Mouse (Mus musculus) R1 (cell line): ENCODE measurements at regions not wholly inside any gene's neighbourhood (a gene's known extent, or its start where the extent isn't known, plus 50 kb on each side); places are given as distances from the start of the nearest gene placed in this dataset.
"Not testable (repeated sequence)": the region's sequence is repeated elsewhere in the genome, so short reads cannot be mapped to it uniquely, and the experiment has no call there.

Experiments
- DNase-seq: peaks from one replicate; pipeline ENCODE4 v3.0.0-alpha.2; 2018; ENCODE audit warnings: low read depth, low spot score

DNA sequence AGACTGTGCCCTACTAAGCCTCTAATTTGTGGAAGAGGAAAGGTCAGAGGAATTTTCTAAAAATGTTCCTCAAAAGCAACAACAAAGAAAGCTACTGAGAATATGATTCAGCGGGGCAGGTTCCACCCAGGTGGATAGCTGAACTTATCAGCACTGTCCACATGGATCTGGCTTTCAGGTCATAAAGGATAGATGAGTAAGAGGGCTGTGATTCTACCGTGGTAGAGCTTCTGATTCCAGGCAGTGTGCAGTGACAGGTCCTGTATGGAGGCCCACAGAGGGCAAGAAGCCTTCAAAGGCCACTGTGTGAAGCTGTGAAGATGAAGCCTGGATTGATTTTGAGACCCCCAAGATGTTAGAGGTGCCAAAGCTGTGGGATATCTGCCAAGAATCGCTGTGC is 51.8 kb downstream of the Teddm3 start:
- not testable (repeated sequence) for DNase-seq

DNA sequence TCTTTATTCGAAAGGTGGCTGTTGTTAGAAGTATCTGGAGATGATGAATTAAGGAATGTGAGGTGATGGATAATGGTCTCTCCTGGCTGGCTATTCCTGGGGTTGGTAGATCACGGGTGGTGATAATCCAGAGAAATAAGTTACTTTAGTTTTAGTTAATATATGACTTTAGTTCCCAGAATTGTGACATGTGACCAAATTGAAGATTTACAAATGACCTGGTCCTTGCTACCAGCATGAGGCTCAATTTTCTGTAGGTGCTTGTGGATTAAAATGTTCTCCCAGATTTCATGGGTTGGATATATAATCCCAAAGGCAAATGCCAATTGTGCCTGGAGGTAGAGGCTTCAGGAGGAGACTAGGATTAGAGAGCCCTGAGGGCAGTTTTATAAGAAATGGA is 53.7 kb downstream of the Teddm3 start:
- DNase-seq, result not testable (repeated sequence)

DNA sequence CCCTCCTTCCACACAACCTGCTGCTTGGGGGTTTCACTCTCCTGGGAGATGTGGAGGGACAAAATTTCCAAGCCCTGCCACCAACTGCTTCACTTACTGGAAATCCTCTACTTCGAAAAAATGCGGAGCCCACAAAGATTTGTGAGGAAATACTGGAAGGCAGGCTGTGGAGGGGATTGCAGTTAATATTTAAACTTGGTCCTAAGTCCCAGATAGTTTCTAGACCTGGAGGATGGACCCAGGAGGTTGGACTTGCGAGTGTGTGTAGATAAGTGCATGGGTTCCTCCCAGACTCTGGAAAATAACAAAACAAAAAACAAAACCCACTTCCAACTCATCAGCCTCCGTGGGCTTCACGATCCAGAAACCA is 79.0 kb downstream of the Teddm3 start:
- no peak for DNase-seq

DNA sequence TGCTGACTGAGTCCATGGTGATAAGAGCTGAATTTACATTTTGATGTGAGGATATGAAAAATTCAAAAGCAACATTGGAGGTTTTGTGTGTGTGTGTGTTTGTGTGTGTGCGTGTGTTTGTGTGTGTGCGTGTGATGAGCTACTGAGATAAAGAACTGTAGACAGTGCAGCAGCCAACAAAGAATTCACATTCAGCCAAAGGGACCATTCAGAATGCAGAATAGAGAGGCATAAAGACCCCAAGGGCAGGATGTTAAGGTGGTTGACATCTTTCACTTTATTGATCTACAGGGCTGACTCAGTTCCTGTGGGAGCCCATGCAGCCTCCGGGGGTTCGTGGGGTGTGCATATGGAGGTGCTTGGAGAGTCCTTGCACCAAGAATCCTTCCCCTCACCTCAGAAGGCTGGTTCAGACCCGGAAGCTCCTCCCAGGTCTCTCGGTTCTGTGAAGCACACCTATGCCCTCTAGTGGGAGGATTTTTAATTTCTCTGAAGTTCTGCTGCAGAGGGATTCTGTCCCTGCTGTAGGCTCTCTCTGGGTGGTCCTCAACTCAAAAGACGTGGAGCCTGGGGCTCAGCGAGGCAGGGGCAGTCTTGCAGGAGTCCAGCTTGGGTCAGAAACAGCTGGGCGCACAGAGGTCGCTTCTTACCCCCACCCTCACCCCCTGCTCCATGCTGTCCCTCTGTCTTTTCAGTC is 79.6 kb downstream of the Teddm3 start:
- DNase-seq, result not testable (repeated sequence)

DNA sequence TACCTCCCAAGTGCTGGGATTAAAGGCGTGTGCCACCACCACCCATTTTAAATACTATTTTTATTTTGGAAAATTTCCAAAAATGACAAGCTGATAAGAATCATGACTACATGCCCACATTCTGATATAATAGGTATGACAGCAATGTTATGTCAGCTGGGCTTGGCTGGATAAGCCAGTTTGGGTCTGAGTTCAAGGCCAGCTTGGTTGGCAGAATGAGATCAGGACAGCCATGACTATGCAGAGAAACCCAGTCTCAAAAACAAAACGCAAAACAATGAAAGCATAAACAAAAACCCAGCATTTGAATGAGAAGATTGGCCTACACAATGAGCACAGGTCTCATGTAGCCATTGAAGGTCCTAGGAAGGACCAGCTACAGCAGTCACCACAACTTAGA is 93.6 kb downstream of the Teddm3 start:
- DNase-seq, result no peak

DNA sequence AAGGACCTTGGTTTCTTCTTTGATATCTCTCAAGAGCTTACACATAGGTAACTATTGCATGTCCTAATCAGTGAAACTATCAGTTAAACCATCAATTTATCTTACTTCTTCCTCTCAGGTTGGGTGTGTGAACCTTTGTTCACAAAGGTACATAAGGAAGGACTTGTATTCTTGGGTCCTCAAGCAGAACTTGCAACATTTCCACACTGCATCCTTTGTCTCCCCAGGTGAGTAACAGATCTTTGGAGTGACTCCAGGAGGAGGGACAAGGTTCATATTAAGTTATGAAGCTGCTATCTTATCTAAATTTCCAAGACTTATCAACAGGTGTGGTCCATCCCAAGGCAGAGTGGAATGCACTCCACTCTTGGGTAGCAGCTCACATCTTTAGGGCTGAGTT is 99.0 kb downstream of the Teddm3 start:
- DNase-seq, result no peak

DNA sequence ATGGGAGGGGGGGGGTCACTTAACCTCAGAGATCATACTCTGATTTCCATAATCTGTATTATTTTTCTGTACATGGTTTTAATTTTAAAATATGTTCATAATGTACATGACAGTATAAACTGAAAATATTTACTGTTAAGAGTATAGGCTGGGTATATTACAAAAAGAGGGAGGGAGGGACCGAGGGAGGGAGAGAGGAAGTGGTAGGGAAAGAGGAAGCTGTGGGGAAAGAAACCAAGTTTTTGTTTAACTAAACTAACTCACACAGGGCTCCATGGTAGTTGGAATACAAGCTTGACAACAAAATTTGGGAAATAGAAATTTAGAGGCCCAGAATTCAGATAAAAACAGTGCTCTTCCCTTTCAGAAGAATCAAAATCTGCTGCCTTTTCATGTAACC is 131.7 kb downstream of the Teddm3 start:
- not testable (repeated sequence) for DNase-seq

DNA sequence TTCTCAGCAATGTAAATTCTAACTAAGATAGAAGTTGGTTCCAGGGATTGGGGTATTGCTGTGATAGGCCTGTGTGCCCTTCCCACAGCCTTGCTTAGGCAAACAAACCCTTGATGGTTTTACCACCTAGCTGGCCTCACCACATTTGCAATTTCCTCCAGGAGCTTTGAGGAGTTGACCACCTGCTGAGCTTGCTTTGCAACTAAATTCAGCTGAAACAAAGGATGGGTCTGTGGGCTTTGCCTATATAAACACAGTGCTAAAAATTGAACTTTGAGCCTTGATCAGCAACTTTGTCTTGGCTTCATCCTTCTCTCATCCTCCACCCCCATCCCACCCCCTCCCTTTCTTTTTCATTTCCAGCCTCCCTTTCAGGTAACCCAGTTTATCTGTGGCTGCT is 148.9 kb downstream of the Teddm3 start:
- DNase-seq, result peak; percentile 90

DNA sequence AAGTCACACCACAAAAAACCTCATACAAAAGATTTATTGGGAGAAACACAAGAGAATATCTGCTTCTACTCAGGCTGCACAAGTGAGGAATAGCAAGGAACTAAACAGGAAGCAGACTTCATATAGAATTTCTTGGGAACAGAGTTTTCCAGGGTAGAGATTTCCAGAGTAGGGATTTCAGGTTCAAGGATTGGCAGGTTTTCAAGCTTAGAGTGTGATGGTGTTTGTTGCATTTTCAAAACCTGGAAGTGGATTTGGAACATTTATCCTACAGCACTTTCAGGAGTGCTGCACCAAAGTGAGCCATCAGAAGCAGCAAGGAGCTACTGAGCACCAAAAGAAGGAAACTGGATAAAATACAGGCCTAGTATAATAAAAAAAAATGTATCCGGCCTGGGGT is 152.7 kb downstream of the Teddm3 start:
- DNase-seq, result no peak

DNA sequence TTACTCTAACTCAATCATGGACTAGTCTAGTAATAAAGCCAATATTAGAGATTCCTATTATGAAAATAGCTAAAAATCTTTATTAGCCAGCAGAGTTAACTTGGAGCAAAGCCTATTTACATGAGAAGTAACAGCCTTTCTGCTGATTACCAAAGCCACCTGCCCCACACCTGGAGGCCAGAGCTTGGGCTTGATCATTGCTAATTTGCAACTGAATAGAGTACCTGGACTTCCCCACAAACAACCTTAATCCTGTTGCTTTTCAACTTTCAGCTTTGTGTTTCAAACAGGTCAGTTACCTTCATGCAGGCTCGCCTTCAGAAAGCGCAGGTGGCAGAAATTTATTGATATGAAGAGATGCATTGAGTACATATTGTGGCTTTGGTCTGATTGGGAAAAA is 163.3 kb downstream of the Teddm3 start:
- peak; percentile 69 for DNase-seq

DNA sequence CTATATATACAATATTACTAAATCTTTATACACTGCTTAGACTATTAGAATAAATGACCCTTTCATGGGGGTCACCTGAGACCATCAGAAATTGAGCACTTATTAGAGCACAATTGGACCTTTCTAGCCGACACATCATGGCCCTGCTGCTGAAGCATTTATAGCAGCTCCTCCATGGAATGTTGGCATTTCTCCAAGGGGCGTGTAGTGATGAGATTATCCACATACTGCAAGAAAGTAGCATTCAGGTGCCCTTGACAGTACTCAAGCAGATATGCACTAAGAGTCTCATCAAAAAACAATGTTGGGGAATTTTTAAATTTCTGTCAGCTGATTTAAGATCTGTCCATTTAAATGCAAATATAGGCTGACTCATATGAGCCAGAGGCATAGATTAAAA is 178.4 kb downstream of the Teddm3 start:
- DNase-seq, result peak; percentile 61

DNA sequence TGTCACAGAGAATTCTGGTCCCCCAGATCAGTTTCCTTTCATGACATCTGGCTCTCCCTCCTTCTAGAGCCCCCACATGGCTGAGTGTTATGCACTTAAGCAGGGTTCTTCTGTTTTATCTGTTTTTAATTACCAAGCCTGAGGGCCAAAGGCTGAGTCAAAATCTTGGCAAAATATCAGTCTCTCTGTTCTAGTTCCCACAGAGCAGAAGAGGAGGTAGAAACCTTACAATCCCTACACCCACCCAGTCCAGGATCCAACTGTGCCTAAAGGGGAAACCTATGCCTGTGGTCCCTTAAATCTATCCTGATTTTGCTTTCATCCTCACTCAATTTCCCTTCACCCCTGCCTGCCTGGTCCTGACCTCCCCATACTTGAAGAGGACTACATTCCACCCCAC is 181.4 kb downstream of the Teddm3 start:
- no peak for DNase-seq

DNA sequence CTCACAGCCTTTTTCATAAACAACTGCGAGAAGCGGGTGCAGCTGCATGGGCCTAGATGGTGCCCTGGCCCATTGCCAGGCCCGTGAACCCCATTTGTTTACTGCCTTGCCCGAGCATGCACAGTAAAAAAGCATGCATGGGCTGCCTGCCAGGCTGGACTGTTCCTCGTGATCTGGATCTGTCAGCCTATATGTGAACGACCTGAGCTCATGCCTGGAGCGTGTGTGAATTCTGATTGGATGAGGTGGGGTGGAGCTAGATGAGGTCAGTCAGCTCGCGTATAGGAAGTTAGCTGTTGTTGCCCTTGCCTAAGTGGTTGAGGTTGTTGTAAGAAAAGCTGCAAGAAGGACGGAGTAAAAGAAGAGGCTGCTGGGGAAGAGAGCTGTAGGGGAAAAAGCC is 194.9 kb downstream of the Teddm3 start:
- DNase-seq, result peak; percentile 25

DNA sequence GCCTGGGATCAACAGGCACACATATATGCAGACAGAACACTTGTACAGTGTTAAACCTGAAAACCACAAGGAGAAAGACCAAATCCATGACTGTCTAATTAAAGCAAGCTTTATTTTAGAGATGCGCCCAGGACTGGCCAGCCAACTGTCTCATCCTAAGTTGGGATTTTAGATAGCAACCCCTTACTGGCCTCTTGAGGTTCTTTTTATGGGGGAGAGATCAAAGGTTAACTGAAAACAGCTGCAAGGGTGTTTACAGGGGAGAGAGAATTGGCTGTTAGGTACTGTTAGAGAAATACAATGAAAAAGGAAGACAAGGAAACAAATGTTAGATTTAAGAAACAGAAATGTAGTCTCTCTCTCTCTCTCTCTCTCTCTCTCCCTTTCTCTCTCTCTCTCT is 202.4 kb upstream of the Thpo start:
- DNase-seq, result no peak

DNA sequence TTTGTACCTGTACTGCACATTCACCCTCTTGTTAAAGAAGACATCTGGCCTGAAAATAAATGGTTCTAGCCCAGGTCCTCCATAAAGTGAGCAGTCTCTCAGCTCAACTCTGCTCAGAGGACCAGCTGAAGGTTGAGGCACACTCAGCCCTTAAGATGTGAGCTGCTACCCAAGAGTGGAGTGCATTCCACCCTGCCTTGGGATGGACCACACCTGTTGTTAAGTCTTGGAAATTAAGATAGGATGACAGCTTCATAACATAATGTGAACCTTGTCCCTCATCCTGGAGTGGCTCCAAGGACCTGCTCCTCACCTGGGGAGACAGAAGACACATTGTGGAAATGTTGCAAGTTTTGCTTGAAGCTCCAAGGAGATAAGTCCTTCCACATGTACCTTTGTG is 200.5 kb upstream of the Thpo start:
- not testable (repeated sequence) for DNase-seq

DNA sequence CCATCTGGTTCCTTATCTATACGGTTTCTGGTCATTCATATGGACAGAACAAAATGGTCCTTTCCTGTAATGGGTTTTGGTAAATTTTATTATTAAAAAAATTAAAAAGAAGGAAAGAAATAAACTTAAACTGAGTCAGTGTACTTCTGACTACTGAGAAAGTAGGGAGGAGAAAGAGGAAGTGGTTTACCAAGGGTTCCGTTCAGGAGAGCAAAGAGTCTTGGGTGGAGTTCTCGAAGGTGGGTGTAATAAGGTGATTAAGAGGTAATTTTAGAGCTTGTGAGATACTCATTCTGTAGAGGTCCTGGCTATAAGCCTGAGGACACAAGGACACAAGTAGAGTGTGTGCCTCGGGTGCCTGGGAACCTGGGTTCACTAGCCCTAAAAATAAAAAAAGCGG is 195.7 kb upstream of the Thpo start:
- DNase-seq, result not testable (repeated sequence)

DNA sequence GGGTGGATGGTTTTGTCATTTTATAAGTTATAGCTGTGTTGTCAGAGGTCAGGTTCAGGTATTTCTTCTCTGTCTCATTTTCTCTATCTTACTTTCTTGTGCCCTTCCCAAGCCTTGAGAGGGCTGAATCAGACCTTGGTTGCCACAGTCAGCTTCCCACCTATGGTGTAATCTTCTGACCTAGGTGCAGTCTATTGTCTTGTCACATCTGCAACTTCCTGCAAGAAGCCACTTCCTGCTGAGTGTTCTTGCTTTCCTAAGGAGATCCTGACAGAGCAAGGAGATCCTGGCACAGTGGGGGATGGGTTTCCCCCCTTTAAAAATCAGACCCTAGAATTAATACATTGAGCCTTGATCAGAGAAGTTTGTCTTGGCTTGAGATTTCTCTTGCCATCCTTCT is 191.5 kb upstream of the Thpo start:
- DNase-seq, result peak; percentile 70

DNA sequence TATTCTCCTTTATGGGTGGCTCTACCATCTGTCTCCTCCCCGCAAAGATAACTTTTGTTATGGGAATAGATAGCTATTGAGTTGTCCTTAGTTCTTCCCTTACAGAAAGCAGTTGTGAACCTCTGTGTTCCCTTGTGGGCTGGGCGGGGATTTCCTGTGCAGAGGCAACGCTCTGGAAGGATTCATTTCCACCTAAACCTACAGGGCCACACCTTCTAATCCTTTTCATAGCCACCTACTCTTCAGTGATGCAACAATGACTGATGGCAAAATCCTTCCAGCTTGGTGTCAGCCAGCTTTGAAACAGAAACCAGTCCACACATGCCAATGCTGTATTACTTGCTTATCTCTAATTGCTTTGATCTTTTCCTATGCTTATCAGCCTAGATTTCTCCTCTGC is 176.6 kb upstream of the Thpo start:
- DNase-seq, result peak; percentile 78

DNA sequence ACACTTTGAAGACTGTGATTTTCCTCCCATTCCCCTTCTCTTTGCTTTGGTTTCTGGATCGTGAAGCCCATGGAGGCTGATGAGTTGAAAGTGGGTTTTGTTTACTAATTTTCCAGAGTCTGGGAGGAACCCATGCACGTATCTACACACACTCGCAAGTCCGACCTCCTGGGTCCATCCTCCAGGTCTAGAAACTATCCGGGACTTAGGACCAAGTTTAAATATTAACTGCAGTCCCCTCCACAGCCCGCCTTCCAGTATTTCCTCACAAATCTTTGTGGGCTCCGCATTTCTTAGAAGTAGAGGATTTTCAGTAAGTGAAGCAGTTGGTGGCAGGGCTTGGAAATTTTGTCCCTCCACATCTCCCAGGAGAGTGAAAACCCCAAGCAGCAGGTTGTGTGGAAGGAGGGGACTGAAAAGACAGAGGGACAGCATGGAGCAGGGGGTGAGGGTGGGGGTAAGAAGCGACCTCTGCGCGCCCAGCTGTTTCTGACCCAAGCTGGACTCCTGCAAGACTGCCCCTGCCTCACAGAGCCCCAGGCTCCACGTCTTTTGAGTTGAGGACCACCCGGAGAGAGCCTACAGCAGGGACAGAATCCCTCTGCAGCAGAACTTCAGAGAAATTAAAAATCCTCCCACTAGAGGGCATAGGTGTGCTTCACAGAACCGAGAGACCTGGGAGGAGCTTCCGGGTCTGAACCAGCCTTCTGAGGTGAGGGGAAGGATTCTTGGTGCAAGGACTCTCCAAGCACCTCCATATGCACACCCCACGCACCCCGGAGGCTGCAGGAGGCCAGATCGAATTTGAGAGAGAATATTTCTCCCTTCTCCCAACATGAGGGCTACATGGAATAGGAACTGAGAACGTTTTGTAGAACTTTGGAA is 174.4 kb upstream of the Thpo start:
- peak; percentile 65 for DNase-seq

DNA sequence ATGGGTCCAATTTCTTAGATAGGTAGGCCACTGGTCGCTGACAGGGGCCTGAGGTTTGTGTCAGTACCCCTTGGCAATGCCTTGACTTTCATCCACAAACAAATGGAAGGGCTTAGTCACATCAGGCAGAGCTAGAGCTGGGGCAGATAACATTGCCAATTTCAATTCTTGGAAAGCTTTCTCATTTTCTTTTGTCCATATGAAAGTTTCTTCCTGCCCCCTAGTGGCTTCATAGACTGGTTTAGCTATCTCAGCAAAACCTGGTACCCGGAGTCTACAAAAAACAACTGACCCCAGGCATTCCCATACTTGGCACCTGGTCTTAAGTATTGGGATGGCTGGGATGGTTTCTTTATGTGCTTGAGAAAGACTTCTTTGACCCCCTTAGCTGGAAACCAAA is 161.4 kb upstream of the Thpo start:
- peak; percentile 44 for DNase-seq

DNA sequence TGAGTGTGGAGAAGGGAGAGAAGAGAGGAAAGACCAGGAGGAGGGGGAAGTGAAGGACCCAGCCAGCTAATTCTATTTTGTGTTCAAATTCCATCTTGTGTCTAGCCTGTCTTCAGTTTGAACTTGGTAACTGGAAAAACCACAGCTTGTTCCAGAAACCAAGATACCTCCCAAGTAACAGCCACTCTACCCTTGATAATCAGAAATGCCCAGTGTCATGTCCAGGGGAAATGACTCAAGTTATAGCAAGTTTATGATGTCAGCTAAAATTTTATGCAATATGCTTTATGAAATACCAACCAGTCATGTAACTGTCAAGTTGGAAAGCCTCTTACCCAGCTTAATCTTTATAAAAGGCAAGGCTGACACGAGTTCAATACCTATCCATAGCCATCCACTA is 137.4 kb upstream of the Thpo start:
- no peak for DNase-seq

DNA sequence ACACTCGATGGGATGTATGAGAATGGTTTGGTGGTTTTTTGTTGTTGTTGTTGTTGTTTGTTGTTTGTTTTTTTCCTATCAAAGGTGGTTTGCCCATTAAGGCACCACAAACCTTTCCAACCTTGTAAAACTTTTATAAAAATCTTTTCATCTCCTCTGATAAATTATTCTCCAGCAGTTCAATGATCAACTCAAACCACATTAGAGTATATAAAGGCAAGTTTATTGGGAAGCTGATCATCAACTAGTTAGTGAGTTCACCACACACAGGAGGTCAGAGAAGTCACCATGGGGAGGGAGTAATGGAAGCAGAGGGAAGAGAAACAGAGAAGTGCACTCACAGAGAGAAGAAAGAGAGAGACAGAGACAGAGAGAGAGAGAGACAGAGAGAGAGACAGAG is 132.5 kb upstream of the Thpo start:
- no peak for DNase-seq

DNA sequence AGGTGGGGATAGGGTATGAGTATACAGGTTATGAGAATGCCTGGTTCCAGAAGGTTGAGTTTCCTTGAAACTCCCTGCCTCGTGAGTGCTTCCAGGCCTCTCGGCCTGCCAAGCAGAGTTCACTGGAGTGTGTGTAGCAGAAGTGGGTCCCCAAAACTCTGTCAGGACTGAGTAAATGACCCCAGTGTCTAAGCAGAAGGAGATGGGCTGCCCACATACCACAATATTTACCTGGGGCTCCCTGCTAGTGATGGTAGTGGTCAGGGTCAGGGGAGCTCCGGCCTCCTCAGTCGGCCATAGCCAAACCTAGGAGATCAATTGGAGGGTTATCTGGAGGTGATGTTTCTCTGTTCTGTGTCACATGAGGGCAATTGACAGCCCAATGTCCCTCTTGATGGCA is 126.9 kb upstream of the Thpo start:
- DNase-seq, result peak; percentile 64
